Mouse (Mus musculus) forebrain, embryonic 16.5 days (tissue): ENCODE data around the gene Atf7. TPM values are rescaled to one million over a fixed set of nuclear protein-coding genes. Genes with fewer than 3 reads are reported as not detected.

ENCODE experiments used
- ATAC-seq: fragments of 200-750 bp; cut with Nextera tagmentation; 2 replicates; pipeline ENCODE4 v1.8.0; 2017; ENCODE audit warnings: mild to moderate bottlenecking, moderate library complexity
- H3K27ac ChIP-seq: fragments of 300-500 bp; sonication (generic); 2 replicates; pipeline ENCODE4 v1.5.1; 2014; ENCODE audit warnings: low read length, control low read depth
- H3K27me3 ChIP-seq: fragments of 300-500 bp; sonication (generic); replicated peaks from 2 replicates; pipeline ENCODE4 v1.6.1; 2014; ENCODE audit warnings: low read length; ENCODE audit not compliant: control insufficient read depth, insufficient read depth
- H3K36me3 ChIP-seq: fragments of 300-500 bp; sonication (generic); 2 replicates; pipeline ENCODE4 v1.6.1; 2014; ENCODE audit not compliant: control insufficient read depth, insufficient read depth
- H3K4me1 ChIP-seq: fragments of 300-500 bp; sonication (generic); replicated peaks from 2 replicates; pipeline ENCODE4 v1.6.1; 2014; ENCODE audit warnings: low read length; ENCODE audit not compliant: control insufficient read depth, insufficient read depth
- H3K4me2 ChIP-seq: fragments of 300-500 bp; sonication (generic); 2 replicates; pipeline ENCODE4 v1.6.1; 2014; ENCODE audit warnings: mild to moderate bottlenecking, low read length, control low read depth
- H3K4me3 ChIP-seq: fragments of 300-500 bp; sonication (generic); replicated peaks from 2 replicates; pipeline ENCODE4 v1.5.1; 2014; ENCODE audit warnings: mild to moderate bottlenecking, low read length, control low read depth
- H3K9ac ChIP-seq: fragments of 300-500 bp; sonication (generic); replicated peaks from 2 replicates; pipeline ENCODE4 v1.6.1; 2014; ENCODE audit warnings: low read depth, low read length, control low read depth
- H3K9me3 ChIP-seq: fragments of 300-500 bp; sonication (generic); 2 replicates; pipeline ENCODE4 v1.6.1; 2016; ENCODE audit warnings: low read length; ENCODE audit not compliant: control insufficient read depth
- WGBS: fragments of 180-500 bp; shearing (Covaris S2); extraction: QIAGEN DNeasy Blood & Tissue Kit; methylation state at CpG from one replicate; pipeline ENCODE4 v1.1.7; 2014; 5-methylcytosine and 5-hydroxymethylcytosine counted together
- polyA plus RNA-seq: library from polyadenylated mRNA; unstranded; fragments of >200 nt; fragmentation: Nextera tagmentation; extraction: Ambion mirVana; gene quantifications from 2 replicates; pipeline ENCODE4 v1.2.1, GENCODE M21; 2015

The Atf7 gene
- polyA plus RNA-seq, 1 experiment from 2014 or later = 26.8 TPM

GRCm38 (mm10) chr15:102546677-102547427 is 78.4 kb downstream of the Atf7 start:
- H3K27me3 ChIP-seq = no peaks in the 10 kb centered on the region
- H3K4me2 ChIP-seq = no peak overlapping the region
- H3K9me3 ChIP-seq = no peaks in the 10 kb centered on the region
- H3K4me3 ChIP-seq = no peak overlapping the region
- peak; percentile 92 for ATAC-seq
- WGBS = 58% methylated on average over 3 of the region's 3 CpGs
- H3K36me3 ChIP-seq = peaks cover 8% of the 10 kb centered on the region; the same call in 1 of the 2 replicates
- H3K9ac ChIP-seq = no peak overlapping the region
- H3K4me1 ChIP-seq = peaks cover 9% of the 10 kb centered on the region
- H3K27ac ChIP-seq = peak overlapping the region; percentile 88

- H3K9ac ChIP-seq = no peak overlapping the region
- no peaks in the 10 kb centered on the region for H3K9me3 ChIP-seq
- WGBS = 66% methylated on average over 3 of the region's 3 CpGs
- no peak overlapping the region for H3K4me3 ChIP-seq
- ATAC-seq = no peak
- no peak overlapping the region for H3K4me2 ChIP-seq
- H3K27me3 ChIP-seq = no peaks in the 10 kb centered on the region
- H3K27ac ChIP-seq = peak overlapping the region; percentile 88
- peaks cover 5% of the 10 kb centered on the region for H3K36me3 ChIP-seq
- peaks cover 9% of the 10 kb centered on the region for H3K4me1 ChIP-seq
Measured at GRCm38 (mm10) chr15:102546246-102546645, 79.0 kb downstream of the Atf7 start.

DNA sequence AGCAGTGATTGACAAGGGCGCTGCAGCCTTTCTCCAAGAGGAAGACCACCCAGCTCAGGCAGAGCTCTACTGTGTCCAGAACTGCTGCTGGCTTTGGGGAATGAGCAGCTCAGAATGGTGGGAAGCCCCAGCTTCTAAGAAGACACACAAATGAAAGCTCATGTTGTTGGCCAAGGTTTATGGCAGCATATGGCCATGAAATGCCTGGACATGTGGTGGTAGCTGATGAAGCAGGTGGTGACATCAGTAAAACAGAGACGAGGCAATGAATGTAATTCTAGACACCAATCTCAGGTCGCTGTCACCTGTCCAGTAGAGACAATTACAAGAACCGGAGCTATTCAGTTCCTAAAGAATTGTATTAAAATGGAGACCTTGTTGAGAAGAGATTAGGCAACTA is 80.5 kb downstream of the Atf7 start:
- H3K9me3 ChIP-seq = no peaks in the 10 kb centered on the region
- no peak overlapping the region for H3K4me2 ChIP-seq
- H3K9ac ChIP-seq = no peak overlapping the region
- 70% methylated on average over 4 of the region's 4 CpGs for WGBS
- no peak overlapping the region for H3K4me3 ChIP-seq
- H3K36me3 ChIP-seq = peaks cover 12% of the 10 kb centered on the region
- no peaks in the 10 kb centered on the region for H3K27me3 ChIP-seq
- peaks cover 9% of the 10 kb centered on the region for H3K4me1 ChIP-seq
- peak; percentile 29; the same call in 1 of the 2 replicates for ATAC-seq
- peak overlapping the region; percentile 13 for H3K27ac ChIP-seq

DNA sequence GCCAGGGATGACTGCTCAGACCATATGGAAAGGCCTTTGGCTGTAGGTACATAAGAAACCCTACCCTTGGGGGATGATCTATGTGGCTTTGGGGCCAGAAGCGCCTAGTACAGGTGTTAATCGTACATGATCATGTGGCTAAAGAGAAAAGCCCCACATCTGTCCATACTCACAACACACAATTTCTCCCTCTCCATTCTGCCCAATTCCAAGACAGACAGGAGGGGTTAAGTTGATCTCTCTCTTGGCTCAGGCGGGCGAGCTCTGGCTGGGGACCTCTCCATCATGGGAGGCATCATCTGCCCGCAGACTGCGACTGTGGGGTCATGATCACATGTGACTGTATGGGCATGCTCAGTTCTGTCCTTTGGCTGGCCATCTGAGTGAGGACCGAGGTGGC is 91.3 kb downstream of the Atf7 start:
- 93% methylated on average over 7 of the region's 7 CpGs for WGBS
- no peak for ATAC-seq
- peaks cover 15% of the 10 kb centered on the region for H3K36me3 ChIP-seq

DNA sequence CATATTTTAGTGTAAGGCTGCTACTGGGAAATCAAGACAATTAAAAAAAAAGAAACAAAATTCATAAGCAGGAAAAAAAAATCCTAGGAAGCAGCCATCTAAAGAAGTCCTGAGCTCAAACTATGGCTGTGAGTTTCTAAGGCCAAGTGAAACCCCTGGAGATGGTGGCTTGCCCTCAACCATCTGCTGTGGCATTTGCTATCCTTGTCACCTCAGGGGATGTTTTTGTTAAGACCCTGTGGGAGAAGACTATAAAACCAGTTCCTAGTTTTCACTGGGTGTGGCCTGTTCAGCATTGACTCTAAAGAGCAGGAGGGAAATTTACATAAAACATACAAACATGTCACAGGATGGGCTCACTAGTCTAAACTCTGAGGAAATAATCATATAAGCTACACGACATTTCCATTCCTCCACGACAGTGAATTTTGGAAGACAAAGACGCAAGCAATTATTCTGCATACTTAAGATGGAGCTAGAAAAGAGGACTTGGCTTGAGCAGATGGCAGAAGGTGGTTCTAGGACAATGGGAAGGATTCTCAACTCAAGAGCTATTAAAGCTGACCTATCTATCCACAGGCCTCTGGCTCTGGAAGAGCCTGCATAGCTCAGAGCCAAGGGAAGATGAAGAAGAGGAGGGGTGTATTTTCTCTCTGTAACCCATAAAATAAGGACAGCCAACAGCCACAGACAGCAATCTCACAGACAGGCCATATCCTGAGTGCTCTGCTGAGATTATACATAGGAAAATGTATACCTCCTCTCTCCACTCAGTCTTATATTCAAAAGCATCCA is 93.0 kb downstream of the Atf7 start:
- Histone ChIP-seq H3K27ac (peak overlapping the region; percentile 79), H3K9ac (no peak overlapping the region), H3K4me3 (no peak overlapping the region), H3K9me3 (no peaks in the 10 kb centered on the region), H3K4me2 (no peak overlapping the region), H3K36me3 (peaks cover 18% of the 10 kb centered on the region), H3K27me3 (no peaks in the 10 kb centered on the region), H3K4me1 (no peaks in the 10 kb centered on the region)
- WGBS = 78% methylated on average over 3 of the region's 3 CpGs
- no peak; the same call in 1 of the 2 replicates for ATAC-seq

More for the DNA sequence above, 91.3 kb downstream of the Atf7 start:
- no peaks in the 10 kb centered on the region for H3K9me3 ChIP-seq
- H3K27ac ChIP-seq = no peak overlapping the region
- H3K27me3 ChIP-seq = no peaks in the 10 kb centered on the region
- no peak overlapping the region for H3K4me3 ChIP-seq
- no peak overlapping the region for H3K9ac ChIP-seq
- H3K4me2 ChIP-seq = no peak overlapping the region
- no peaks in the 10 kb centered on the region for H3K4me1 ChIP-seq

DNA sequence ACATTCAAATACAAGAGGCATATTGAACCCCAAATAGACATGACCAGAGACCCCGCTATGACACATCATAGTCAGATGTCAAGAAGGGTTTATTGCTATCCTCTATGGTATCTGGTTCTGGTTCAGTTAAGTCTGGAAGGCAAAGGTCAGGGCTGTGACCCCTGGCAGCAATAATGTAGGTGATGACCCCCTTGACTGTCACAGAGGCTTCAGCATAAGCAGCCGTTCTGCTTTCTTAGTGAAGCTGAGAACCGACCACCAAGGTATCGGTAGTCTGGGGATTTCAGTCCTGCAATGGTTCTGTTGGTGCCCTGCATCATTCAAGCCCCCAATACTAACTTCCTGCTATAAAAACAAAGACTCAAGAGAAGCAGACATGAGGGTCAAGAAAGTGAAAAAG is 93.7 kb downstream of the Atf7 start:
- 95% methylated on average over 4 of the region's 4 CpGs for WGBS
- no peak overlapping the region for H3K9ac ChIP-seq
- H3K27ac ChIP-seq = peak overlapping the region; percentile 10; the same call in 1 of the 2 replicates
- H3K27me3 ChIP-seq = no peaks in the 10 kb centered on the region
- no peaks in the 10 kb centered on the region for H3K9me3 ChIP-seq
- no peak overlapping the region for H3K4me2 ChIP-seq
- no peak for ATAC-seq
- no peak overlapping the region for H3K4me3 ChIP-seq
- no peaks in the 10 kb centered on the region for H3K4me1 ChIP-seq
- H3K36me3 ChIP-seq = peaks cover 18% of the 10 kb centered on the region

DNA sequence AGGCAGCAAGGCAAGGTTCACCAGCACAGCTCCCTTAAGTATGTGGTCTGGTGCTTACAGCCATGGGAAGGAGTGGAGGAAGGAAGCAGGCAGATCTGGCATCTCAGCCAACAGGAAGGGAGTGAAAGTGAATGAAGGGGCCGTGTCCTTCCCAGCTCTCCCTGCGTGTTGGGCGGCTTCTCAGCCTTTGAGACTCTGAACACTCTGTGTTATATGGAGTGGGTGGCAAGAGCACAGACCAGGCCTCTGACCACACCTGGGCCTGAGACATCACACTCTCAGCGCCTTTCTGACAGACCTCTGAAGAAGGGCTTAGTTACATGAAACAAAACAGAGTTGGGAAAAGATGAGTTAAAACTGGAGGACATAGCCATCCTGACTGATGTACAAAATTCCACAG is 94.7 kb downstream of the Atf7 start:
- no peak for ATAC-seq
- WGBS = 77% methylated on average over 4 of the region's 4 CpGs
- H3K27me3 ChIP-seq = no peaks in the 10 kb centered on the region

GRCm38 (mm10) chr15:102528396-102528795 is 96.9 kb downstream of the Atf7 start:
- 90% methylated on average over 1 of the region's 1 CpGs for WGBS
- H3K4me2 ChIP-seq = no peak overlapping the region
- ATAC-seq = no peak
- no peaks in the 10 kb centered on the region for H3K9me3 ChIP-seq
- H3K27ac ChIP-seq = no peak overlapping the region
- no peak overlapping the region for H3K9ac ChIP-seq
- H3K36me3 ChIP-seq = peaks cover 16% of the 10 kb centered on the region
- no peaks in the 10 kb centered on the region for H3K27me3 ChIP-seq
- H3K4me1 ChIP-seq = no peaks in the 10 kb centered on the region
- H3K4me3 ChIP-seq = no peak overlapping the region

More for the DNA sequence above, 94.7 kb downstream of the Atf7 start:
- Histone ChIP-seq H3K4me3 (no peak overlapping the region), H3K4me1 (no peaks in the 10 kb centered on the region), H3K9ac (no peak overlapping the region), H3K9me3 (no peaks in the 10 kb centered on the region), H3K27ac (no peak overlapping the region), H3K4me2 (no peak overlapping the region), H3K36me3 (peaks cover 18% of the 10 kb centered on the region)

- H3K9ac ChIP-seq = no peak overlapping the region
- no peak for ATAC-seq
- H3K4me1 ChIP-seq = no peaks in the 10 kb centered on the region
- H3K4me2 ChIP-seq = no peak overlapping the region
- no peaks in the 10 kb centered on the region for H3K9me3 ChIP-seq
- H3K27me3 ChIP-seq = no peaks in the 10 kb centered on the region
- H3K27ac ChIP-seq = no peak overlapping the region
- peaks cover 16% of the 10 kb centered on the region for H3K36me3 ChIP-seq
- 74% methylated on average over 3 of the region's 3 CpGs for WGBS
- no peak overlapping the region for H3K4me3 ChIP-seq
Measured at GRCm38 (mm10) chr15:102527936-102528335, 97.3 kb downstream of the Atf7 start.
